Mouse (Mus musculus): ENCODE data around the gene Ralgds.

DNA sequence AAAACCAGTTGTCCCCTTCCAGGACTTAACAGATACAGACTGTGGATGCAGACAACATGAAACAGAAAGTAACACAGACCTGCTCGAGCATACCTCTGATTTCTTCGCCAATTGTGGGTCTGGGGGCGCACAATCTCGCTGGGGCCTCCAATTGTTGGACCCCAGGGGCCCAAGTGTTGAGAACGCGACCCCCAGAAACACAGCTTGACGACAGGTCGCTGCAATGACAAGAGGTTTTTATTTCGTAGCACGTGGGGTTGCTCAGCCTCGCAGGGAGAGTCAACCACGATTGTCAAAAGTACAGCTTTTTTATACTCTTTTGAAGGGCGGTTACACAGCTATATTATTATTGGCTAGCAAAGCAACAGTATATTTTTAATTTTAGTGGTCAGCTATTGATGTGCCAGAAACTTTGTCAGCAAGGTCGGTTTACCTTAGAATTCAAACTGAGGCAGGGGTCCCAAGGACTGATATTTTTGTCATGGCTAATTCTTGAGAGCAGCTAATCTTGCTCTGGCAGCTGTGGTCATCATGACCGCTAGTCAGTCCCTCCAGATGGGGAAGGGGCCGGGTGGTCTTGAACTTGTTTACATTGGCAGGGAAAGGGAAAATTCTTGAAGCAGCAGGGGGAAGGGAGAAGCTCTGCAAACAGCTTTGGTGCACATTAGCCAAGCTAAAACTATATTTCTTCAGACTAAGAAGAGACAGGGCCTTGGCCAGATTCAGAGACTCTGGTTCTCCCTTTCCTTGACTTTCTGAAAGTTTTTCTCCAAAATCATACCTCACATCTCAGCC, 16.9 kb upstream of the Ralgds start:
- TF ChIP-seq CTCF (IDR thresholded peaks at IDR 0.05; ENCODE audit: extremely low read depth, insufficient read depth, insufficient read length, insufficient replicate concordance) (no peak), POLR2A (IDR thresholded peaks at IDR 0.05; ENCODE audit: low read depth, low read length) (no peak)

Measured in spleen, adult 2 months (tissue).